Mouse (Mus musculus): ENCODE data around the gene Fam71a. TPM values are rescaled to one million over a fixed set of nuclear protein-coding genes. Genes with fewer than 3 reads are reported as not detected.

Fam71a gene
- polyA plus RNA-seq, 1 experiment = not detected

GRCm38 (mm10) chr1:191183163-191184065, 18.8 kb upstream of the Fam71a start:
- Histone ChIP-seq H3K27me3 (ENCODE audit: control insufficient read depth) (peaks cover 100% of the 10 kb centered on the region), H3K36me3 (ENCODE audit: control insufficient read depth) (no peaks in the 10 kb centered on the region), H3K4me1 (ENCODE audit: control insufficient read depth) (peaks cover 27% of the 10 kb centered on the region), H3K4me3 (replicated peaks) (peak overlapping the region; percentile 56), H3K9me3 (ENCODE audit: control insufficient read depth, low read length) (peaks cover 8% of the 10 kb centered on the region; the same call in 1 of the 2 replicates)
- TF ChIP-seq GATA1 (IDR thresholded peaks at IDR 0.05; ENCODE audit: low read length) = no peak
- TF ChIP-seq TAL1 (IDR thresholded peaks at IDR 0.05; ENCODE audit: low read length) = no peak

GRCm38 (mm10) chr1:191182431-191183162, 18.0 kb upstream of the Fam71a start:
- Histone ChIP-seq H3K36me3 (ENCODE audit: control insufficient read depth) (no peaks in the 10 kb centered on the region), H3K4me1 (ENCODE audit: control insufficient read depth) (peaks cover 27% of the 10 kb centered on the region)

GRCm38 (mm10) chr1:191181469-191182259, 17.0 kb upstream of the Fam71a start:
- peaks cover 8% of the 10 kb centered on the region; the same call in 1 of the 2 replicates for H3K9me3 ChIP-seq (ENCODE audit: control insufficient read depth, low read length)
- TF ChIP-seq GATA1 (IDR thresholded peaks at IDR 0.05; ENCODE audit: low read length) = no peak
- TF ChIP-seq TAL1 (IDR thresholded peaks at IDR 0.05; ENCODE audit: low read length) = no peak
- peaks cover 98% of the 10 kb centered on the region for H3K27me3 ChIP-seq (ENCODE audit: control insufficient read depth)
- H3K36me3 ChIP-seq (ENCODE audit: control insufficient read depth) = no peaks in the 10 kb centered on the region
- no peak overlapping the region for H3K4me3 ChIP-seq (replicated peaks)
- H3K4me1 ChIP-seq (ENCODE audit: control insufficient read depth) = peaks cover 27% of the 10 kb centered on the region

More at GRCm38 (mm10) chr1:191182431-191183162, 18.0 kb upstream of the Fam71a start:
- Histone ChIP-seq H3K9me3 (ENCODE audit: control insufficient read depth, low read length) (peaks cover 8% of the 10 kb centered on the region; the same call in 1 of the 2 replicates), H3K4me3 (replicated peaks) (peak overlapping the region; percentile 56), H3K27me3 (ENCODE audit: control insufficient read depth) (peaks cover 100% of the 10 kb centered on the region)
- TF ChIP-seq TAL1 (IDR thresholded peaks at IDR 0.05; ENCODE audit: low read length) (no peak), GATA1 (IDR thresholded peaks at IDR 0.05; ENCODE audit: low read length) (no peak)

GRCm38 (mm10) chr1:191180397-191180796, 15.8 kb upstream of the Fam71a start:
- no peak for TF ChIP-seq TAL1 (IDR thresholded peaks at IDR 0.05; ENCODE audit: low read length)
- TF ChIP-seq GATA1 (IDR thresholded peaks at IDR 0.05; ENCODE audit: low read length) = no peak
- Histone ChIP-seq H3K27me3 (ENCODE audit: control insufficient read depth) (peaks cover 86% of the 10 kb centered on the region), H3K4me3 (replicated peaks) (no peak overlapping the region), H3K36me3 (ENCODE audit: control insufficient read depth) (no peaks in the 10 kb centered on the region), H3K9me3 (ENCODE audit: control insufficient read depth, low read length) (peaks cover 8% of the 10 kb centered on the region; the same call in 1 of the 2 replicates), H3K4me1 (ENCODE audit: control insufficient read depth) (peaks cover 27% of the 10 kb centered on the region)

- peaks cover 80% of the 10 kb centered on the region for H3K27me3 ChIP-seq (ENCODE audit: control insufficient read depth)
Measured at GRCm38 (mm10) chr1:191179846-191180245, 15.2 kb upstream of the Fam71a start.

GRCm38 (mm10) chr1:191178511-191179188, 14.0 kb upstream of the Fam71a start:
- Histone ChIP-seq H3K4me3 (replicated peaks) (no peak overlapping the region), H3K9me3 (ENCODE audit: control insufficient read depth, low read length) (peaks cover 3% of the 10 kb centered on the region; the same call in 1 of the 2 replicates), H3K27me3 (ENCODE audit: control insufficient read depth) (peaks cover 70% of the 10 kb centered on the region), H3K4me1 (ENCODE audit: control insufficient read depth) (peaks cover 14% of the 10 kb centered on the region), H3K36me3 (ENCODE audit: control insufficient read depth) (no peaks in the 10 kb centered on the region)
- TF ChIP-seq TAL1 (IDR thresholded peaks at IDR 0.05; ENCODE audit: low read length) = no peak

More at GRCm38 (mm10) chr1:191179846-191180245, 15.2 kb upstream of the Fam71a start:
- Histone ChIP-seq H3K4me1 (ENCODE audit: control insufficient read depth) (peaks cover 24% of the 10 kb centered on the region), H3K9me3 (ENCODE audit: control insufficient read depth, low read length) (peaks cover 8% of the 10 kb centered on the region; the same call in 1 of the 2 replicates), H3K4me3 (replicated peaks) (no peak overlapping the region), H3K36me3 (ENCODE audit: control insufficient read depth) (no peaks in the 10 kb centered on the region)
- TF ChIP-seq GATA1 (IDR thresholded peaks at IDR 0.05; ENCODE audit: low read length) (no peak), TAL1 (IDR thresholded peaks at IDR 0.05; ENCODE audit: low read length) (no peak)

GRCm38 (mm10) chr1:191176887-191177286, 12.3 kb upstream of the Fam71a start:
- no peaks in the 10 kb centered on the region for H3K36me3 ChIP-seq (ENCODE audit: control insufficient read depth)
- H3K9me3 ChIP-seq (ENCODE audit: control insufficient read depth, low read length) = no peaks in the 10 kb centered on the region
- H3K27me3 ChIP-seq (ENCODE audit: control insufficient read depth) = peaks cover 53% of the 10 kb centered on the region
- TF ChIP-seq TAL1 (IDR thresholded peaks at IDR 0.05; ENCODE audit: low read length) (no peak), GATA1 (IDR thresholded peaks at IDR 0.05; ENCODE audit: low read length) (no peak)
- no peaks in the 10 kb centered on the region for H3K4me1 ChIP-seq (ENCODE audit: control insufficient read depth)
- no peak overlapping the region for H3K4me3 ChIP-seq (replicated peaks)

GRCm38 (mm10) chr1:191172487-191172886, 7.9 kb upstream of the Fam71a start:
- TF ChIP-seq TAL1 (IDR thresholded peaks at IDR 0.05; ENCODE audit: low read length) = no peak
- TF ChIP-seq GATA1 (IDR thresholded peaks at IDR 0.05; ENCODE audit: low read length) = no peak
- Histone ChIP-seq H3K36me3 (ENCODE audit: control insufficient read depth) (no peaks in the 10 kb centered on the region), H3K9me3 (ENCODE audit: control insufficient read depth, low read length) (no peaks in the 10 kb centered on the region), H3K4me1 (ENCODE audit: control insufficient read depth) (no peaks in the 10 kb centered on the region), H3K4me3 (replicated peaks) (no peak overlapping the region), H3K27me3 (ENCODE audit: control insufficient read depth) (peaks cover 9% of the 10 kb centered on the region)
